Mouse (Mus musculus): ENCODE results near the gene Ppip5k1.
"Not testable (repeated sequence)": the region's sequence is repeated elsewhere in the genome, so short reads cannot be mapped to it uniquely, and the experiment has no call there.

- TF ChIP-seq EP300, CTCF (IDR thresholded peaks at IDR 0.05; ENCODE audit: low read depth): not testable (repeated sequence)
Measured at GRCm38 (mm10) chr2:121386961-121387575, 31.9 kb upstream of the Ppip5k1 start, which contains the start of gene Strc.
